9 mouse cellular contexts compared by ENCODE assay signal in the genomic region with DNA sequence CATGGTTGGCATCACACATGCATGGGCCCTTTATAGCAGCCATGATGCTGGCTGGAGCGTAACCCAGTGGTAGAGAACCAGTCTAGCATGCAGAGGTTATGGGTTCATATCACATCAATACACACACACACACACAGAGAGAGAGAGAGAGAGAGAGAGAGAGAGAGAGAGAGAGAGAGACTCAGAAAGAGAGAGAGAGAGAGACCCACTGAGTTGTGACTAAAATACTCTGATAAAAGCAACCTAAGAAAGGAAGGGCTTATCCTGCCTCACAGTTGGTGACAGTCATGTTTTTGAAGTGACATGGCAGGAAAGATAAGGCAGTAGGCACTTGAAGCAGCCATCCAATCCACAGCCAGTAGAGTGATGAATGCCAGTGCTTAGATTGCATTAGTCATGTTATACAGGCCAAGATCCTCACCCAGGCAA. TPM values are rescaled to one million over a fixed set of nuclear protein-coding genes. Genes with fewer than 3 reads are reported as not detected.
DNase-seq lines count a peak whose midpoint lies in the region; ATAC-seq and TF ChIP-seq lines count a peak whose summit lies in the region.
"Had no signal": no experiment of that assay in that cellular context is flagged by ENCODE, and none has a peak within 500 bp of the region (broad histone marks: within the 10 kb centered on the region; RNA-seq: fewer than 3 reads in every experiment).

No protein-coding gene starts in this region.

- DNase-seq in heart, embryonic 10.5 days (ENCODE audit: low spot score): peak; percentile 91
- DNase-seq in heart, postnatal 25 days (ENCODE audit: low spot score): no peak
- DNase-seq in lung, postnatal 0 days (ENCODE audit: low spot score): no peak
- no peak for DNase-seq in lung, postnatal 10 days
- DNase-seq in left cerebral cortex, postnatal 36 days (ENCODE audit: low spot score in 2 of 2): no peak
- no peak for DNase-seq in adrenal gland, adult (ENCODE audit: inconsistent age in 2 of 2, low spot score in 1 of 2)
- DNase-seq in cerebellum, postnatal 4 days (ENCODE audit: low spot score in 2 of 2): no peak
- DNase-seq: right cerebral cortex, postnatal 25 days had no signal

- intact Hi-C loops in heart, postnatal 25 days (cut with DNase I): no loop called here
- intact Hi-C loops in left cerebral cortex, postnatal 36 days (cut with DNase I): no loop called here

- peak; percentile 18; the same call in 1 of the 2 replicates for ATAC-seq in lung, postnatal 0 days
- ATAC-seq in liver, embryonic 15.5 days (ENCODE audit: insufficient read depth): peak; percentile 97

- H3K36me3 ChIP-seq in heart, embryonic 10.5 days: no peaks in the 10 kb centered on the region
- no peaks in the 10 kb centered on the region for H3K36me3 ChIP-seq in lung, postnatal 0 days (ENCODE audit: insufficient read depth, low read length)
- peaks cover 23% of the 10 kb centered on the region for H3K36me3 ChIP-seq in liver, embryonic 15.5 days (replicated peaks)

- H3K27me3 ChIP-seq in heart, embryonic 10.5 days (ENCODE audit: insufficient read depth, poor library complexity, severe bottlenecking): peaks cover 24% of the 10 kb centered on the region
- no peaks in the 10 kb centered on the region for H3K27me3 ChIP-seq in lung, postnatal 0 days (replicated peaks; ENCODE audit: insufficient read depth, low read length)
- H3K27me3 ChIP-seq in liver, embryonic 15.5 days: peaks cover 11% of the 10 kb centered on the region

- H3K4me2 ChIP-seq in lung, postnatal 0 days (replicated peaks; ENCODE audit: low read depth, low read length): no peak overlapping the region
- H3K4me2 ChIP-seq in liver, embryonic 15.5 days: peak overlapping the region; percentile 71

- no peak for TF ChIP-seq CTCF in lung, postnatal 0 days (IDR thresholded peaks at IDR 0.05)

- WGBS in heart, embryonic 10.5 days: 73% methylated on average over 1 of the region's 1 CpGs
- 96% methylated on average over 1 of the region's 1 CpGs for WGBS in lung, postnatal 0 days
- 19% methylated on average over 1 of the region's 1 CpGs for WGBS in liver, embryonic 15.5 days (ENCODE audit: insufficient replicate concordance)

- H3K27ac ChIP-seq in heart, embryonic 10.5 days: peak overlapping the region; percentile 69
- H3K27ac ChIP-seq in lung, postnatal 0 days (ENCODE audit: low read length): peak overlapping the region; percentile 43; the same call in 1 of the 2 replicates
- peak overlapping the region; percentile 99 for H3K27ac ChIP-seq in liver, embryonic 15.5 days (replicated peaks)

- peaks cover 58% of the 10 kb centered on the region for H3K4me1 ChIP-seq in heart, embryonic 10.5 days
- no peaks in the 10 kb centered on the region for H3K4me1 ChIP-seq in lung, postnatal 0 days (ENCODE audit: insufficient read depth, low read depth, low read length)
- peaks cover 63% of the 10 kb centered on the region for H3K4me1 ChIP-seq in liver, embryonic 15.5 days (replicated peaks)

- H3K9ac ChIP-seq in lung, postnatal 0 days (replicated peaks; ENCODE audit: low read depth): no peak overlapping the region
- peak overlapping the region; percentile 50 for H3K9ac ChIP-seq in liver, embryonic 15.5 days

- no peak overlapping the region for H3K4me3 ChIP-seq in heart, embryonic 10.5 days
- H3K4me3 ChIP-seq in lung, postnatal 0 days (ENCODE audit: low read depth, low read length): no peak overlapping the region
- peak overlapping the region; percentile 28 for H3K4me3 ChIP-seq in liver, embryonic 15.5 days (replicated peaks)

- no peaks in the 10 kb centered on the region for H3K9me3 ChIP-seq in heart, embryonic 10.5 days
- no peaks in the 10 kb centered on the region for H3K9me3 ChIP-seq in lung, postnatal 0 days (ENCODE audit: low read length)
- no peaks in the 10 kb centered on the region for H3K9me3 ChIP-seq in liver, embryonic 15.5 days (replicated peaks)

- TF ChIP-seq EP300 in lung, postnatal 0 days (IDR thresholded peaks at IDR 0.05): no peak

RNA-seq across cellular contexts. Expression of gene Prokr1, which starts 7.3 kb away (rescaled TPM):
- 3.0 and 3.9 TPM in 2 replicates for polyA plus RNA-seq in heart, embryonic 10.5 days (2016; fragmentation: Nextera tagmentation; extraction: Ambion mirVana)
- total RNA-seq in heart, postnatal 25 days (2021): under 1 TPM; 0.73 to 0.84 TPM
- 0.41 and 0.52 TPM in 2 replicates for polyA plus RNA-seq in lung, postnatal 0 days (2015; fragmentation: Nextera tagmentation; extraction: Ambion mirVana)
- 5.4 and 6.7 TPM in 2 replicates for polyA plus RNA-seq in liver, embryonic 15.5 days (2015; fragmentation: Nextera tagmentation; extraction: Ambion mirVana)
- total RNA-seq in left cerebral cortex, postnatal 36 days (2021): under 1 TPM; 0.09 to 0.17 TPM

RNA-seq across cellular contexts. Expression of gene Arhgap25, which starts 50.1 kb away (rescaled TPM):
- polyA plus RNA-seq in heart, embryonic 10.5 days (2016; fragmentation: Nextera tagmentation; extraction: Ambion mirVana): 2.3 and 3.9 TPM in 2 replicates
- total RNA-seq in heart, postnatal 25 days (2021): 1 to 10 TPM; 3.1 to 3.8 TPM
- 9.9 and 10.2 TPM in 2 replicates for polyA plus RNA-seq in lung, postnatal 0 days (2015; fragmentation: Nextera tagmentation; extraction: Ambion mirVana)
- polyA plus RNA-seq in liver, embryonic 15.5 days (2015; fragmentation: Nextera tagmentation; extraction: Ambion mirVana): 4.0 and 4.9 TPM in 2 replicates
- total RNA-seq in left cerebral cortex, postnatal 36 days (2021): 10 to 100 TPM in 1 of 2 experiments, 1 to 10 TPM in 1; 7.9 to 10.7 TPM

Comparison
In these comparisons a context has a peak if more than half of its experiments do, and no peak if none do; other contexts are left out.
1. H3K27ac ChIP-seq: peak in every context shown above with its lines; median percentile 99 in liver, embryonic 15.5 days; 69 in heart, embryonic 10.5 days; 43 in lung, postnatal 0 days.